Mouse (Mus musculus) hindbrain, embryonic 11.5 days (tissue): ENCODE data around the gene Ccr1. TPM values are rescaled to one million over a fixed set of nuclear protein-coding genes. Genes with fewer than 3 reads are reported as not detected.

Source experiments
- ATAC-seq: fragments of 200-750 bp; cut with Nextera tagmentation; 2 replicates; pipeline ENCODE4 v1.8.0; 2017; ENCODE audit warnings: mild to moderate bottlenecking, moderate TSS enrichment, moderate library complexity; ENCODE audit not compliant: low FRiP score
- DNase-seq: peaks from one replicate; pipeline ENCODE4 v3.0.0-alpha.2; 2015; ENCODE audit warnings: low spot score
- H3K27ac ChIP-seq: fragments of 300-500 bp; sonication (generic); 2 replicates; pipeline ENCODE4 v1.5.1; 2014; ENCODE audit warnings: mild to moderate bottlenecking, low read depth, low read length
- H3K27me3 ChIP-seq: fragments of 300-500 bp; sonication (generic); 2 replicates; pipeline ENCODE4 v1.6.1; 2014; ENCODE audit warnings: mild to moderate bottlenecking, low read length, moderate library complexity, mixed read lengths; ENCODE audit not compliant: control insufficient read depth, insufficient read depth
- H3K36me3 ChIP-seq: fragments of 300-500 bp; sonication (generic); 2 replicates; pipeline ENCODE4 v1.6.1; 2014; ENCODE audit warnings: mild to moderate bottlenecking, low read length, moderate library complexity, mixed read lengths; ENCODE audit not compliant: control insufficient read depth, insufficient read depth
- H3K4me1 ChIP-seq: fragments of 300-500 bp; sonication (generic); replicated peaks from 2 replicates; pipeline ENCODE4 v1.6.1; 2014; ENCODE audit warnings: low read length, mixed read lengths; ENCODE audit not compliant: control insufficient read depth, insufficient read depth
- H3K4me2 ChIP-seq: fragments of 300-500 bp; sonication (generic); replicated peaks from 2 replicates; pipeline ENCODE4 v1.6.1; 2014; ENCODE audit warnings: mild to moderate bottlenecking, low read depth, low read length
- H3K4me3 ChIP-seq: fragments of 300-500 bp; sonication (generic); 2 replicates; pipeline ENCODE4 v1.5.1; 2014; ENCODE audit warnings: low read depth, low read length
- H3K9ac ChIP-seq: fragments of 300-500 bp; sonication (generic); 2 replicates; pipeline ENCODE4 v1.6.1; 2014; ENCODE audit warnings: low read depth, low read length
- H3K9me3 ChIP-seq: fragments of 300-500 bp; sonication (generic); 2 replicates; pipeline ENCODE4 v1.6.1; 2016; ENCODE audit warnings: low read length; ENCODE audit not compliant: control insufficient read depth
- WGBS: fragments of 180-500 bp; shearing (Covaris S2); extraction: QIAGEN DNeasy Blood & Tissue Kit; methylation state at CpG from one replicate; pipeline ENCODE4 v1.1.7; 2014; 5-methylcytosine and 5-hydroxymethylcytosine counted together
- polyA plus RNA-seq: library from polyadenylated mRNA; unstranded; fragments of >200 nt; fragmentation: Nextera tagmentation; extraction: Ambion mirVana; gene quantifications from 2 replicates; pipeline ENCODE4 v1.2.1, GENCODE M21; 2014

Ccr1 gene
- polyA plus RNA-seq: 0.70 and 1.3 TPM in 2 replicates

DNA sequence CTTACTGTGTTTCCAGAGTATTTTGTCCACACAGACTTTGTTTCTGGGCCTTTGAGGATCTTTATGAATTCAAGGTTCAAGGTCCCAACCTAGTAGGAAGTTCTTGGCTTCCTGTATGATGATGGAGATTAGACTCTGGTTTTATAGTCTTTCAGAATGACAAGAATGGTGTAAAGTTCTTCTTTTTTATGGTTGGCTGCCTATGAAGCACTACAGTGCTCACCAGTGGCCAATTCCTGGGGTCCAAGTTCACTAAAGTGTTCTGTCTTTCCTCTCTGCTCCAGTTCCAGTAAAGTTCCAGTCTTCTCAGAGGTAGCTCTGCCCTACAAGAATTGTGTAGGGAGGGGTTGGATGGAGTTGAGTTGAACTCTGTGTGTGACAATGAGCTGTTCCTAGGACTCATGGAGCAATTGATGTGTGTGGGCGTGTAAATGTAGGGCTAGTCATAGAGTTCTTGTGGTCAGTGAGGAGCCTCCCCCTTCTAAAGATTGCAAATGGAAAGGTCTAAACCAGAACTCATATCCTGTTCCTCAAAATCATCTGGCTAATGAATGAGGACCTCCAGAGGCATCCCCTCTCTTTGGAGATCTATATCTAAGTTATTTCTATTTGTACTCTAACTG is at the start of gene Ccr1:
TSS of gene Ccr1 (minus strand) at position 403 of the 623 bp plus-strand sequence.
- ATAC-seq: no peak
- Histone ChIP-seq H3K9ac (no peak within 1 kb of the TSS), H3K27me3 (no peaks in the 10 kb centered on the region), H3K36me3 (no peaks in the 10 kb centered on the region), H3K4me1 (no peaks in the 10 kb centered on the region), H3K4me2 (no peak within 1 kb of the TSS), H3K27ac (no peak within 1 kb of the TSS), H3K9me3 (no peaks in the 10 kb centered on the region), H3K4me3 (no peak within 1 kb of the TSS)
- WGBS: 61% methylated on average over 1 of the region's 1 CpGs
- DNase-seq: no peak

- Histone ChIP-seq H3K9me3 (no peaks in the 10 kb centered on the region), H3K4me2 (no peak overlapping the region), H3K4me3 (no peak overlapping the region), H3K4me1 (no peaks in the 10 kb centered on the region), H3K9ac (no peak overlapping the region), H3K27ac (no peak overlapping the region), H3K27me3 (no peaks in the 10 kb centered on the region), H3K36me3 (no peaks in the 10 kb centered on the region)
- WGBS: 80% methylated on average over 2 of the region's 2 CpGs
- DNase-seq (no peak), ATAC-seq (no peak)
These were observed 47.6 kb upstream of the Ccr1 start for GRCm38 (mm10) chr9:124016048-124016447.

DNA sequence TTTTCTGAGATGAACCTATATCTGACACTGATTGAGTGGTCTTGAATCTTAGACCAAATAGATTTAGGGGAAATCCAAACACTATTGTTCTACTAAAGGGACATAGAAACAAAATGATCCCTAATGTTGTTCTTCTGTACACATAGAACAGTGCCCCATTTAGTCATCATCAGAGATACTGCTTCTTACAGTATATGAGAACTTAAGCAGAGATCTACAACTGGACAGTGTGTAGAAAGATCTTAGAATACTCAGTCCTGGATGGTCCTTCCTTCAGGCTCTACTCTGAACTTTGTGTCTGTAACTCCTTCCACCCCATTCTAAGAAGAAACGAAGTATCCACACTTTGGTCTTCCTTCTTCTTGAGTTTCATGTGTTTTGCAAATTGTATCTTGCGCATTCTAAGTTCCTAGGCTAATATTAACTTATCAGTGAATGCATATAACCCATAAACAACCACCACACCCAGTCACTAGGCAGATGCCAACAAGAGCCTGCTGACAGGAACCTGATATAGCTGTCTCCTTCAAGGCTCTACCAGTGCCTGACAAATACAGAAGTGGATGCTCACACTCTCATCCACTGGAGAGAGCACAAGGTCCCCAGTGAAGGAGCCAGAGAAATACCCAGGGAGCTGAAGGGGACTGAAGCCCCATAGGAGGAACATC is 46.6 kb upstream of the Ccr1 start:
- H3K4me1 ChIP-seq: no peaks in the 10 kb centered on the region
- WGBS: 85% methylated on average over 2 of the region's 2 CpGs
- no peak overlapping the region for H3K9ac ChIP-seq
- H3K27ac ChIP-seq: no peak overlapping the region
- DNase-seq (no peak), ATAC-seq (no peak)
- no peaks in the 10 kb centered on the region for H3K36me3 ChIP-seq
- H3K9me3 ChIP-seq: no peaks in the 10 kb centered on the region
- no peaks in the 10 kb centered on the region for H3K27me3 ChIP-seq
- H3K4me2 ChIP-seq: no peak overlapping the region
- H3K4me3 ChIP-seq: no peak overlapping the region

- Histone ChIP-seq H3K4me1 (no peaks in the 10 kb centered on the region), H3K27ac (no peak overlapping the region), H3K4me2 (no peak overlapping the region), H3K9me3 (no peaks in the 10 kb centered on the region), H3K4me3 (no peak overlapping the region), H3K9ac (no peak overlapping the region), H3K27me3 (no peaks in the 10 kb centered on the region), H3K36me3 (no peaks in the 10 kb centered on the region)
- DNase-seq (no peak), ATAC-seq (no peak)
- WGBS: 86% methylated on average over 3 of the region's 3 CpGs
These were observed 44.8 kb upstream of the Ccr1 start for GRCm38 (mm10) chr9:124013270-124013669.

DNA sequence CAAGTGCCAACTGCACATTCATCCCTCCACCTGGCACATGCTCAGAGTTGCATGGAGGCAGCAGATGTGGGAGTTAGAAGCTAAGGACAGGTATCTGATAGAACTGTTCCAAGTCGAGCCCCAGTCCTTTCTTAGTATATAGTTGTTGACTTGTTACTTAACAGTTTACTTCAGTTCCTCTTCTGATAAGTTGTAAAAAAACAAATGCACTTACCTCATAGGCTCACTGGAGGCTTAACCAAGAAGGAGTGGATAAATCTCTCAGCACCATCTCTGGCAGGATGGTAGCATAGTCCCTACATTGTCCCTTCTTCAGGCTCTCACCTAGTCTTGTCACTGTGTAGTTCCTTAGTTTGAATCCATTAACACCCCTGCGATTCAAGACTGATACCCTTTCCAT is 44.2 kb upstream of the Ccr1 start:
- 82% methylated on average over 2 of the region's 2 CpGs for WGBS
- Histone ChIP-seq H3K27ac (no peak overlapping the region), H3K9ac (no peak overlapping the region), H3K4me3 (no peak overlapping the region), H3K4me2 (no peak overlapping the region), H3K27me3 (no peaks in the 10 kb centered on the region), H3K4me1 (no peaks in the 10 kb centered on the region), H3K9me3 (no peaks in the 10 kb centered on the region), H3K36me3 (no peaks in the 10 kb centered on the region)
- ATAC-seq (no peak), DNase-seq (no peak)

- no peak for DNase-seq
- ATAC-seq: no peak
- Histone ChIP-seq H3K4me1 (no peaks in the 10 kb centered on the region), H3K36me3 (no peaks in the 10 kb centered on the region), H3K4me3 (no peak overlapping the region), H3K27ac (no peak overlapping the region), H3K9me3 (no peaks in the 10 kb centered on the region), H3K27me3 (no peaks in the 10 kb centered on the region), H3K9ac (no peak overlapping the region), H3K4me2 (no peak overlapping the region)
- 93% methylated on average over 2 of the region's 2 CpGs for WGBS
These were observed 31.3 kb upstream of the Ccr1 start for GRCm38 (mm10) chr9:123999784-124000183.

GRCm38 (mm10) chr9:123997719-123998118 is 29.2 kb upstream of the Ccr1 start:
- ATAC-seq (no peak), DNase-seq (no peak)
- no peak overlapping the region for H3K4me2 ChIP-seq
- H3K36me3 ChIP-seq: no peaks in the 10 kb centered on the region
- WGBS: 73% methylated on average over 3 of the region's 3 CpGs
- H3K9ac ChIP-seq: no peak overlapping the region
- H3K4me3 ChIP-seq: no peak overlapping the region
- H3K27ac ChIP-seq: no peak overlapping the region
- H3K27me3 ChIP-seq: no peaks in the 10 kb centered on the region
- H3K4me1 ChIP-seq: no peaks in the 10 kb centered on the region
- H3K9me3 ChIP-seq: no peaks in the 10 kb centered on the region

GRCm38 (mm10) chr9:123991312-123991906 is 22.9 kb upstream of the Ccr1 start:
- no peak overlapping the region for H3K9ac ChIP-seq

GRCm38 (mm10) chr9:123989671-123990070 is 21.2 kb upstream of the Ccr1 start:
- no peak overlapping the region for H3K4me3 ChIP-seq
- H3K9ac ChIP-seq: no peak overlapping the region
- H3K4me1 ChIP-seq: no peaks in the 10 kb centered on the region
- no peak overlapping the region for H3K4me2 ChIP-seq
- H3K36me3 ChIP-seq: no peaks in the 10 kb centered on the region
- H3K27me3 ChIP-seq: no peaks in the 10 kb centered on the region
- DNase-seq: no peak
- no peaks in the 10 kb centered on the region for H3K9me3 ChIP-seq
- ATAC-seq: no peak
- WGBS: 86% methylated on average over 2 of the region's 3 CpGs
- H3K27ac ChIP-seq: no peak overlapping the region

More at GRCm38 (mm10) chr9:123991312-123991906, 22.9 kb upstream of the Ccr1 start:
- ATAC-seq (no peak), DNase-seq (no peak)
- Histone ChIP-seq H3K27ac (no peak overlapping the region), H3K27me3 (no peaks in the 10 kb centered on the region), H3K4me3 (no peak overlapping the region), H3K4me1 (no peaks in the 10 kb centered on the region), H3K9me3 (no peaks in the 10 kb centered on the region), H3K4me2 (no peak overlapping the region), H3K36me3 (no peaks in the 10 kb centered on the region)
- 65% methylated on average over 1 of the region's 1 CpGs for WGBS
